ENCODE assay signal across 27 mouse cellular contexts in genomic region chr19:37458013-37458412, GRCm38 (mm10).
"Had no signal": no experiment of that assay in that cellular context is flagged by ENCODE, and none has a peak within 500 bp of the region (broad histone marks: within the 10 kb centered on the region; RNA-seq: fewer than 3 reads in every experiment).

No protein-coding gene starts in this region.

- H3K9me3 ChIP-seq: heart, embryonic 10.5 days; hindbrain, embryonic 12.5 days; hindbrain, embryonic 15.5 days; intestine, embryonic 15.5 days; limb, embryonic 15.5 days had no signal

- H3K9ac ChIP-seq: heart, embryonic 12.5 days; hindbrain, embryonic 12.5 days; hindbrain, embryonic 15.5 days; intestine, embryonic 15.5 days; kidney, embryonic 15.5 days; limb, embryonic 13.5 days; limb, embryonic 15.5 days; liver, embryonic 13.5 days had no signal

- DNase-seq: gastrocnemius, adult 2 months; gastrocnemius, postnatal 10 days; gastrocnemius, postnatal 25 days; heart, adult 2 months; heart, postnatal 10 days; heart, postnatal 4 days; kidney, adult 18-20 months; kidney, adult 9 months; kidney, postnatal 14 days; kidney, postnatal 36 days; layer of hippocampus, adult 9-11 months; layer of hippocampus, postnatal 36 days; left cerebral cortex, postnatal 4 days; liver, embryonic 13.5 days had no signal

- H3K4me3 ChIP-seq: gastrocnemius, adult 2 months; heart, adult 2 months; heart, embryonic 10.5 days; heart, embryonic 12.5 days; hindbrain, embryonic 10.5 days; hindbrain, embryonic 12.5 days; hindbrain, embryonic 15.5 days; intestine, embryonic 15.5 days; kidney, embryonic 15.5 days; limb, embryonic 13.5 days; limb, embryonic 15.5 days; liver, embryonic 13.5 days had no signal

- H3K27ac ChIP-seq: gastrocnemius, adult 2 months; heart, adult 2 months; heart, embryonic 10.5 days; hindbrain, embryonic 10.5 days; hindbrain, embryonic 12.5 days; hindbrain, embryonic 15.5 days; intestine, embryonic 15.5 days; kidney, embryonic 15.5 days; kidney, postnatal 0 days; limb, embryonic 13.5 days; limb, embryonic 15.5 days; liver, embryonic 13.5 days had no signal

- H3K4me1 ChIP-seq: heart, embryonic 10.5 days; heart, embryonic 12.5 days; hindbrain, embryonic 10.5 days; hindbrain, embryonic 12.5 days; hindbrain, embryonic 15.5 days; intestine, embryonic 15.5 days; kidney, embryonic 15.5 days; limb, embryonic 13.5 days; limb, embryonic 15.5 days had no signal

- ATAC-seq: inflammation-experienced regulatory T-cells, adult 6 months; intestine, embryonic 15.5 days; intestine, postnatal 0 days had no signal

- H3K27me3 ChIP-seq: hindbrain, embryonic 12.5 days; hindbrain, embryonic 15.5 days; intestine, embryonic 15.5 days; kidney, embryonic 15.5 days; limb, embryonic 13.5 days; limb, embryonic 15.5 days; liver, embryonic 13.5 days had no signal

- H3K4me2 ChIP-seq: heart, embryonic 12.5 days; hindbrain, embryonic 12.5 days; hindbrain, embryonic 15.5 days; intestine, embryonic 15.5 days; kidney, embryonic 15.5 days; limb, embryonic 13.5 days; limb, embryonic 15.5 days; liver, embryonic 11.5 days; liver, embryonic 13.5 days had no signal

- H3K36me3 ChIP-seq: heart, embryonic 10.5 days; heart, embryonic 12.5 days; hindbrain, embryonic 10.5 days; hindbrain, embryonic 12.5 days; hindbrain, embryonic 15.5 days; intestine, embryonic 15.5 days; kidney, embryonic 15.5 days; limb, embryonic 13.5 days; limb, embryonic 15.5 days; liver, embryonic 13.5 days had no signal
